In genomic region chr9:89211065-89211858, GRCm38 (mm10) we compare ENCODE assay signal across 8 mouse cellular contexts. TPM values are rescaled to one million over a fixed set of nuclear protein-coding genes. Genes with fewer than 3 reads are reported as not detected.
DNase-seq lines count a peak whose midpoint lies in the region; ATAC-seq and TF ChIP-seq lines count a peak whose summit lies in the region.
"Not testable (repeated sequence)": the region's sequence is repeated elsewhere in the genome, so short reads cannot be mapped to it uniquely, and the experiment has no call there.

No protein-coding gene starts in this region.

- H3K79me2 ChIP-seq in MEL (ENCODE audit: control insufficient read depth, insufficient read depth, low read length, poor library complexity), result not testable (repeated sequence)

- TF ChIP-seq RAD21 in MEL (IDR thresholded peaks at IDR 0.05; ENCODE audit: low read depth, low read length), result not testable (repeated sequence)

- peak; percentile 96 for ATAC-seq in hindbrain, embryonic 11.5 days (ENCODE audit: low FRiP score)
- peak; percentile 96 for ATAC-seq in neural tube, embryonic 15.5 days (ENCODE audit: low FRiP score)

- not testable (repeated sequence) for TF ChIP-seq CTCF in MEL (IDR thresholded peaks at IDR 0.05 in 2 of 3, conservative IDR thresholded peaks at IDR 0.05 in 1 of 3; ENCODE audit: control insufficient read depth in 1 of 3, insufficient read depth in 1 of 3, low read depth in 2 of 3, low read length in 3 of 3, poor library complexity in 1 of 3, severe bottlenecking in 1 of 3); lung, adult 2 months (IDR thresholded peaks at IDR 0.05; ENCODE audit: insufficient read depth, low read length)

- TF ChIP-seq EP300 in MEL (IDR thresholded peaks at IDR 0.05; ENCODE audit: low read depth in 1 of 2, low read length in 2 of 2), result not testable (repeated sequence)

- not testable (repeated sequence) for H3K36me3 ChIP-seq in MEL (ENCODE audit: control insufficient read depth in 1 of 2, insufficient read depth in 2 of 2, low read length in 2 of 2); hindbrain, embryonic 11.5 days (ENCODE audit: control insufficient read depth, insufficient read depth, low read length); neural tube, embryonic 15.5 days

- WGBS in hindbrain, embryonic 11.5 days, result 15% methylated on average over 5 of the region's 44 CpGs
- WGBS in lung, adult 2 months, result 2% methylated on average over 21 of the region's 44 CpGs
- 6% methylated on average over 13 of the region's 44 CpGs for WGBS in neural tube, embryonic 15.5 days

- peak; percentile 47 for DNase-seq in MEL (ENCODE audit: low read depth, low spot score)
- DNase-seq in cerebellum, postnatal 10 days, result peak; percentile 92 to 93
- DNase-seq in frontal cortex, postnatal 25 days (ENCODE audit: low spot score in 2 of 2), result peak; percentile 88 to 92
- peak; percentile 15 for DNase-seq in hindbrain, embryonic 11.5 days (ENCODE audit: low spot score)
- DNase-seq in layer of hippocampus, adult 9-10 months (ENCODE audit: low spot score), result peak; percentile 89
- DNase-seq in lung, adult 2 months, result peak; percentile 95
- peak; percentile 74 to 84 for DNase-seq in thymus, adult 18-20 months

- H3K4me1 ChIP-seq in MEL (ENCODE audit: control insufficient read depth in 1 of 2, insufficient read depth in 2 of 2, low read length in 2 of 2); hindbrain, embryonic 11.5 days (replicated peaks; ENCODE audit: control insufficient read depth, insufficient read depth, low read length); lung, adult 2 months (ENCODE audit: control insufficient read depth, insufficient read depth, low read length); neural tube, embryonic 15.5 days: not testable (repeated sequence)

- peak overlapping the region; percentile 84 for H3K27ac ChIP-seq in MEL (ENCODE audit: control insufficient read depth, low read depth, low read length)
- H3K27ac ChIP-seq in hindbrain, embryonic 11.5 days (ENCODE audit: low read depth, low read length), result not testable (repeated sequence)
- peak overlapping the region; percentile 68 for H3K27ac ChIP-seq in neural tube, embryonic 15.5 days (replicated peaks)

- peak overlapping the region; percentile 73 for H3K9ac ChIP-seq in MEL (ENCODE audit: control insufficient read depth, low read depth, low read length, poor library complexity, severe bottlenecking)
- not testable (repeated sequence) for H3K9ac ChIP-seq in hindbrain, embryonic 11.5 days (ENCODE audit: low read depth, low read length)
- 0 out of 2 replicates have a peak overlapping the region, but pooled peaks have one; percentile 23 for H3K9ac ChIP-seq in neural tube, embryonic 15.5 days (replicated peaks)

- H3K4me2 ChIP-seq in hindbrain, embryonic 11.5 days (replicated peaks; ENCODE audit: low read depth, low read length), result peak overlapping the region; percentile 7; the same call in 1 of the 2 replicates
- H3K4me2 ChIP-seq in neural tube, embryonic 15.5 days, result peak overlapping the region; percentile 52

- not testable (repeated sequence) for H3K9me3 ChIP-seq in MEL (replicated peaks; ENCODE audit: insufficient read depth, low read length); hindbrain, embryonic 11.5 days (ENCODE audit: control insufficient read depth, low read length); neural tube, embryonic 15.5 days (replicated peaks)

- TF ChIP-seq POLR2A in MEL (IDR thresholded peaks at IDR 0.05; ENCODE audit: control insufficient read depth in 1 of 2, insufficient read depth in 1 of 2, low read depth in 1 of 2, low read length in 2 of 2, poor library complexity in 1 of 2); lung, adult 2 months (IDR thresholded peaks at IDR 0.05; ENCODE audit: borderline replicate concordance, extremely low read depth, low read depth, low read length): not testable (repeated sequence)

- H3K4me3 ChIP-seq in MEL (ENCODE audit: control insufficient read depth in 1 of 2, insufficient read depth in 1 of 2, low read depth in 2 of 2, low read length in 2 of 2), result peak overlapping the region; percentile 64 to 84
- not testable (repeated sequence) for H3K4me3 ChIP-seq in hindbrain, embryonic 11.5 days (ENCODE audit: low read depth, low read length); lung, adult 2 months (replicated peaks; ENCODE audit: extremely low read depth, low read depth, low read length)
- H3K4me3 ChIP-seq in neural tube, embryonic 15.5 days (replicated peaks), result peak overlapping the region; percentile 32

- not testable (repeated sequence) for H3K27me3 ChIP-seq in MEL (ENCODE audit: control insufficient read depth in 1 of 2, insufficient read depth in 2 of 2, low read length in 2 of 2); hindbrain, embryonic 11.5 days (ENCODE audit: control insufficient read depth, insufficient read depth, low read length); neural tube, embryonic 15.5 days (replicated peaks)

TF ChIP-seq in MEL, 35 proteins besides CTCF, POLR2A, EP300 and RAD21:
- TF ChIP-seq NRF1 (IDR thresholded peaks at IDR 0.05; ENCODE audit: insufficient read depth, low read depth, low read length, poor library complexity, severe bottlenecking) (peak; percentile 55), HCFC1 (IDR thresholded peaks at IDR 0.05; ENCODE audit: low read depth, low read length) (0 out of 2 replicates have a peak, but pooled peaks have one; percentile 14), ZNF384 (IDR thresholded peaks at IDR 0.05; ENCODE audit: low read depth, low read length) (peak; percentile 82)

RNA-seq across cellular contexts. Expression of gene Mthfs, which starts 0.8 kb away (rescaled TPM):
- 1.1 and 1.2 TPM in 2 replicates for total RNA-seq in MEL (2012; rRNA removed)
- 10 to 100 TPM in 1 of 2 experiments, not detected in 1; 10.7 TPM for polyA plus RNA-seq in MEL (2012; ENCODE audit: insufficient read depth in 1 of 2, insufficient read length in 2 of 2, low read depth in 1 of 2, low replicate concordance in 2 of 2, missing spikeins in 1 of 2)
- polyA plus RNA-seq in hindbrain, embryonic 11.5 days (2014; fragmentation: Nextera tagmentation; extraction: Ambion mirVana), result 14.9 and 16.2 TPM in 2 replicates
- 10.6 and 19.1 TPM in 2 replicates for polyA plus RNA-seq in lung, adult 2 months (2012; rRNA removed)
- polyA plus RNA-seq in neural tube, embryonic 15.5 days (2015; fragmentation: Nextera tagmentation; extraction: Ambion mirVana), result 17.2 and 21.6 TPM in 2 replicates

RNA-seq across cellular contexts. Expression of gene Gm29094, which starts 12.1 kb away (rescaled TPM):
- total RNA-seq in MEL (2012; rRNA removed), result not detected in 2 replicates
- polyA plus RNA-seq in MEL (2012; ENCODE audit: insufficient read depth in 1 of 2, insufficient read length in 2 of 2, low read depth in 1 of 2, low replicate concordance in 2 of 2, missing spikeins in 1 of 2), result not detected
- polyA plus RNA-seq in hindbrain, embryonic 11.5 days (2014; fragmentation: Nextera tagmentation; extraction: Ambion mirVana), result 0.98 TPM in 1 of 2 replicates, not detected in the other
- not detected in 2 replicates for polyA plus RNA-seq in lung, adult 2 months (2012; rRNA removed)
- 0.61 and 1.3 TPM in 2 replicates for polyA plus RNA-seq in neural tube, embryonic 15.5 days (2015; fragmentation: Nextera tagmentation; extraction: Ambion mirVana)

RNA-seq across cellular contexts. Expression of gene Bcl2a1b, which starts 12.3 kb away (rescaled TPM):
- not detected in 2 replicates for total RNA-seq in MEL (2012; rRNA removed)
- not detected for polyA plus RNA-seq in MEL (2012; ENCODE audit: insufficient read depth in 1 of 2, insufficient read length in 2 of 2, low read depth in 1 of 2, low replicate concordance in 2 of 2, missing spikeins in 1 of 2)
- polyA plus RNA-seq in hindbrain, embryonic 11.5 days (2014; fragmentation: Nextera tagmentation; extraction: Ambion mirVana), result 0.69 TPM in 1 of 2 replicates, not detected in the other
- 4.9 and 6.1 TPM in 2 replicates for polyA plus RNA-seq in lung, adult 2 months (2012; rRNA removed)
- polyA plus RNA-seq in neural tube, embryonic 15.5 days (2015; fragmentation: Nextera tagmentation; extraction: Ambion mirVana), result 1.9 and 3.3 TPM in 2 replicates

Comparison
In these comparisons a context has a peak if more than half of its experiments do, and no peak if none do; other contexts are left out.
1. DNase-seq: peak in every context shown above with its lines; median percentile 95 in lung, adult 2 months; 92 in cerebellum, postnatal 10 days; 90 in frontal cortex, postnatal 25 days; 89 in layer of hippocampus, adult 9-10 months; 79 in thymus, adult 18-20 months; 47 in MEL; 15 in hindbrain, embryonic 11.5 days.